Mouse (Mus musculus): ENCODE results near the gene Nt5c3b.

Nt5c3b gene

DNA sequence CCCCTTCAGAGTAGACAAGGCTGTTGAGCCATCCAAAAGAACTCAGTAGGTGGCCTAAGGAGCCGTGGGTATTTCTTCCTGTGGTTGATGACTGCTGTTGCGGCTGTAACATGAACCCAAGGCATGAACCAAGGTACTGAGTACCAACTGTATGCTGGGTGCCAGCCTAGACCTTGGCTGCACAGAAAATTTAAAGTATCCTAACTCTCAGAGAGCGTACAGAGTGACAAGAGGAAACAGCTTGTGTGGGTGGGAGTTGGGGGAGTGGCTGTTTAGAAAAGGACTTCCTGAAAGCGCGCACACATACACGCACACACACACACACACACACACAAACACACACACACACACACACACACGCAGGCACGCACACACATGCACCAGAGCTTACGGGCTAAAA lies 42.3 kb downstream of the Nt5c3b start:
- DNase-seq, result peak; percentile 34

- DNase-seq, result peak; percentile 53
Measured at GRCm38 (mm10) chr11:100398517-100398916, 43.1 kb downstream of the Nt5c3b start.

GRCm38 (mm10) chr11:100397600-100398389 lies 43.8 kb downstream of the Nt5c3b start, which contains the start of gene Jup:
Gene Jup (minus strand): TSS chr11:100397763.
- DNase-seq, result peak; percentile 100

GRCm38 (mm10) chr11:100396886-100397599 lies 44.6 kb downstream of the Nt5c3b start:
- DNase-seq, result peak; percentile 86

- DNase-seq, result peak; percentile 86
Measured at GRCm38 (mm10) chr11:100395861-100396631, 45.6 kb downstream of the Nt5c3b start.

DNA sequence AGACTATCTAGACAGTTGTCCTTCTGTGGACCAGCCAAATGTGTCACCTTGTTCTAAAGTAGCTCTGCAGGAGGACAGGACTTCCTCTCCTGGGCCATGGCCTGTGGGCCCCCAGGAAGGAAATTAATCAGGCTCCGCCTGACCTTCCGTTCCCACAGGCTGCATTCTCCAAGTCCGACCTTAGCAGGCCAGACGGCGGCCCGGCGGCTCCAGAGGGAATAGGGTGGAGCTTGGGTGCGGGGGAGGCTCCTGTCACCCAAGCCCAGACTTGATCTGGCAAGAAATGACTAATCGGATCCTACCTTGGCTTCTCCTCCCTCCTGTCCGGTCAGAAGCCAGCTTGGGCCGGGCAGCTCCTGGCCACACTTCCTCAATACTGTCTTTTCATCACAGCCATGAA lies 46.4 kb downstream of the Nt5c3b start:
- DNase-seq, result peak; percentile 91

DNA sequence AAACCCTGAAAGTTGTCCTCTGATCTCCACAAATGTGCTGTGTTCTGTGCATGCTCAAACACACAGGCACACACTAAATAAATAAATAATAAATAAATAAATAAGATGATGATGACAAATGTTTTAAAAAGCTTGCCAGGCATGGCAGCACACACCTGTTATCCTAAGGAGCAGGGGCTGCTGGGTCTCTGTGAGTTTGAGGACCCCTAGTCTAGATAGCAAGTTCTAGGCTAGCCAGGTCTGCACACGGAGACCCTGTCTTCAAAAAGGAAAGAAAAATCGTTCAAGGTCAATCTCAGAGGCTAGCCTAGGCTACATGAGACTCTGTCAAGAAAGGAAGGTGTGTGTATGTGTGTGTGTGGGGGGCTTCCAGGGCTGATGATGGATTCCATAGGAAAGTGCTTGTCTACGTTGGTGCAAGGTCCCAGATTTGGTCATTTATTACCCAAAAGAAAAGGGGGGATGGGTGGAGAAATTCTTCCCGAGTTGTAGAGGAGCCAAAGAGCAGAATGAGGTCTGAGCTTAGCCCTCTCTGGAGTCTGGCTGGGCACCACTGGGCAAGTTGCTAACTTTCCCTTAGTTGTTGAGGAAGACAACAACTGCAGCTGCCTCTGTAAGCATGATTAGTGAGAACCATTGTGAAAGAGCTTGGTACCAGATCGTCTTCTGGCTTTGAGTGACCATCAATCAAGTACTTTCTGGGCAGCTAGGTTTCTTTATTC lies 47.1 kb downstream of the Nt5c3b start:
- peak; percentile 55 for DNase-seq

GRCm38 (mm10) chr11:100393733-100394132 lies 47.9 kb downstream of the Nt5c3b start:
- DNase-seq, result peak; percentile 77

DNA sequence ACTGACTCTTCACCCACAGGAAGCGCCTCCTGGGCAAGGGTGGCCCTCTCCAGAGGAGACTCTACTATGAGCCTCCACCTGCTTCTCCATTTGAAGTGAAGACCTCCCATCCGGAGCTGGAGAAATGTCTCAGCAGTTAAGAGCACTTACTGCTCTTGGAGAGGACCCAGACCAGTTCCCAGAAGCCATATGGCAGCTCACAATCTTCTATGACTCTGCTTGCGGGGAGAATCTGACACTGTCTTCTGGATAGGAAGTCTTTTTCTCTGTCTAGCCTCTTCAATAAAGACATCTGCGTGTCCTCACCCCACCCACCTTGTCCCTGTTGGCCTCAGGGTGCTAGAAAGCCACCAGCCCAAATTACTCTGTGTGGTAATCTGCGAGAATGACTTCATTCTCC lies 48.6 kb downstream of the Nt5c3b start:
- no peak for DNase-seq

DNA sequence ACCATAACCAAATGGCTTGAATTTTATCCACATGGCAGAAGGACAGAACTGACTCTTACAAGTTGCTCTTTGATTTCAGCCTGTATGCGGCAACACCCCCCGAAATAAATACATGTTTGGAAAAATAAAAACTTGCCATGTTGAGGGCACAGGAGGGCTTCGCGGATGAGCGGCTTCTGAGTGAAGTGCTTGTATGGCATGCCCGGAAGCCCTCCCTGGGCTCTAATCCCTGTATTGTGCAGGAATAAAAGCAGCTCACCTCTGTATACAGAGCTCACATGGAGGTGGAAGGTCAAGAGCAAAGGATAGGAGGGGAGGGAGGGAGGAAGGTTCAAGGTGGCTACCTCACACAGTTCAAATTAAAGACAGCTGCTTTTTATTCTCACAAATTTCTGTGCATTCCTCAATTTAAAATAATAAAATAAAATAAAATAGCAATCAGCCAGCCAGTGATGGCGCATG lies 49.7 kb downstream of the Nt5c3b start:
- no peak for DNase-seq

DNA sequence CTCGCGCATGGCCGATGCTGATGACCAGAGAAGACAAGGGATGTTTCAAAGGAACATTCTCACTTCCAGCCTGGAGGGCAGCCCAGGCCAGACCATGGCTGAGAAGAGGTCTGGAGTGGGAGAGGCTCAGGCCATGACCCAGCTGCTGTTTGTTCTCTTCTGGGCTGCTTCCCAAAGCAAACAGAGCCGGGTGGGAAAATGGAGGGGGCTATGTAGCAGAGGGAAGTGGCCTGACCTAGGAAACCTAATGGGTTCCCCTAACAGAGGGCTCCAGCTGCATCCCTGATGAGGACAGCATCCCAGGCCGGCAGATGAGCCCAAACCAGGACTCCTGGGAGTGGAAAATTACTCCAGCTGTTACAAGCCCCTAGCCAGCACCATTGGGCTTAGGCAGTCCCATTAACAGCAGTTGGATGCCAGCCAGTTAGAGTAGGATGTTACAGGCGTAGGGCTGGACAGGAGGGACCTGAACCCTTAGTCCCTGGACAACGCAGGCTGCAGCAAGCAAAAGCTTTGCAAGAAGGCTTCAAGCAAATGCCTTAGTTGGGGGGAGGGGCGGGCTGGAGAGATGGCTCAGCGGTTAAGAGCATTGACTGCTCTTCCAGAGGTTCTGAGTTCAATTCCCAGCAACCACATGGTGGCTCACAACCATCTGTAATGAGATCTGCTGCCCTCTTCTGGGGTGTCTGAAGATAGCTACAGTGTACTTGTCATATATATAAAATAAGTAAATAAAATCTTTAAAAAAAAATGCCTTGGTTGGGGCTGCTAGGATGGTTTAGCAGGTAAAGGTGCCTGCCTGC lies 50.3 kb downstream of the Nt5c3b start:
- peak; percentile 67 for DNase-seq

GRCm38 (mm10) chr11:100389931-100390445 lies 51.6 kb downstream of the Nt5c3b start:
- DNase-seq, result peak; percentile 93

DNA sequence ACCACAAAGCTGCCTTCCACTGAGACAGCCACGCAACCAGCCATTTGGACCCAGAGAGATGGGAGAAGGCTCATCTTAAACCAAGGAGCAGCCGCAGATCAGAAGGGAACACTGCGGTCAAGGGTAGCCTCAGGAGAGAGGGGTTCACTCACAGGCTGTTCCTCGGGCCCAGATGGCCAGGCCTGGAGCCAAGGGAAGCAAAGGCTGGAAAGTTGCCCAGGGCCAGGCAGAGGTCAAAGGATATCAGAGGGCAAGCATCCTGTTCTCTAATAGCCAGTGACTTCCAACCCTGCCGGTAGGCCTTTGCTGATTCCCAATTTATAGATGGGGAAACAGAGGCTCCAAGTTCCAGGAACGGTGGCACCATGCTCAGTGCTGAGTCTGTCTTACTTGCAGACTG lies 53.0 kb downstream of the Nt5c3b start:
- peak; percentile 74 for DNase-seq

GRCm38 (mm10) chr11:100387589-100388375 lies 53.8 kb downstream of the Nt5c3b start:
- no peak for DNase-seq

DNA sequence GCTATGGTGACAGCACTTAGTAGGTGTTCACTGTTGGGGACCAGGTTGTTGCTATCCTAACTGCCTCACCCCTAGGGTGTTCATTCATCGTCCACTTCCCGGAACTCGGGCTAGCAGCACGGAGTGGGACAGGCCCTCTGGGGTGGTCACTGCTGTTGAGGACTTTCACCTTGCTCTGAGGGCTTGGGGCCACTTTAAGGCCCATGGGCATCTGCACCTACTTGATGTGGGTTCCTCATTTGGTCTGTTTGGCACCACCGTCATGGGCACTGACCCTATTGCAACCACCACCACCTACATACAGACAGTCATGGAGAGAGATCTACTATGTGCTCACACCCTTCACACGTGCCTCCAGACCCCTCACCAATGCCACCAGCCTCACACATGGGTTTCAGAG lies 54.5 kb downstream of the Nt5c3b start:
- DNase-seq, result no peak

DNA sequence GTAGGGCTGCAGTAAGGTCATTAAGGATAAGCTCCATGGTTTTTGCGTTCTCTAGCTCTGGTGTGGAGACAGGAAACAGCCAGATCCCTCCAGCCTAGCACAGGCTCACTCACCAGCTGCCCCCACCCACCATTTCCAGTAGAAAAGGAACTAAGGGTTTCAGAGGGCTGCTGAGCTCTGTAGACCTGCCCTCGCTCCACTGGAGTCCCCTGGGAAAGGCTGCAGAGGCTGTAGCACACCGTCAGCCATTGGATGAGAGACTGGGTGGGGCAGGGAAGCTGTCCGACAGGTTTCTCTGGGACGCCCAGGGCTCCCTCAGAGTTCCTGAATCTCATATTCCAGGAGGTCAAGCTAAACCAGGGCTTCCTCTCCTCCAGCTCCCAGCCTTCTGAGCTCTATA lies 55.0 kb downstream of the Nt5c3b start:
- no peak for DNase-seq

DNA sequence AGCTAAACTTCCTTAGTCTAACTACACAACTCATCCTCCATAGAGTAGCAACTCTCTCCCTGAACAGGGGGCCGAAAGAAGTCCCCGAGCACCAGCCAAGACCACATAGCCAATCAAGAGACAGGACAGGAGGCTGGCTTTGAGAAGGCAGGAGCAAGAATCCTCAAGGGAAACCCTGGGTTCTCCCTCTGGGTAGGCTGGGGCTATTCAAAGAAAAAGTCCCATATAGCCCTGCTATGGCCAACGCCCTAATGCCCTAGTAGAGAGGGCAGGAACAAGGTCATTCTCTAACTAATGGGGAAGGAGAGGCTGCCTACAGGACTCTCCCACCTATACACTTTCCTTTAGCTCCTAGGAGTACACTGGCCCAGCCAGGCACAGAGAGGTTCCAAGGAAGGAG lies 56.6 kb downstream of the Nt5c3b start:
- DNase-seq, result no peak

DNA sequence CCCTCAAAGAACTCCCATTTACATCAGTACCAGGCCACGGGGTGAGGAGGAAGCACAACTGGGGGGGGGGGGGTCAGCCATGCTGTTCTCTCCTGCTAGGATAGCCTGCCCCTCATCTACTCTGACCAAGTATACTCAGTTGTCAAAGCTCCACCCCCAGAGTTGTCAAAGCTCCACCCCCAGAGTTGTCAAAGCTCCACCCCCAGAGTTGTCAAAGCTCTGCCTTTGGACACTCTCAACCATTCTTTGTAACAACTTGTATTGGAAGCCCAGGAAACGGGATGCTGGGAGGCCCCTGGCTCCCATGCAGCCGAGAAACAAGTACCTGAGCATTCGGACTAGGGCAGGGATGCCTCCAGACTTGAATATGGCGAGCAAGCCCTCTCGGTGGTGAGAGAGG lies 58.9 kb downstream of the Nt5c3b start:
- no peak for DNase-seq

DNA sequence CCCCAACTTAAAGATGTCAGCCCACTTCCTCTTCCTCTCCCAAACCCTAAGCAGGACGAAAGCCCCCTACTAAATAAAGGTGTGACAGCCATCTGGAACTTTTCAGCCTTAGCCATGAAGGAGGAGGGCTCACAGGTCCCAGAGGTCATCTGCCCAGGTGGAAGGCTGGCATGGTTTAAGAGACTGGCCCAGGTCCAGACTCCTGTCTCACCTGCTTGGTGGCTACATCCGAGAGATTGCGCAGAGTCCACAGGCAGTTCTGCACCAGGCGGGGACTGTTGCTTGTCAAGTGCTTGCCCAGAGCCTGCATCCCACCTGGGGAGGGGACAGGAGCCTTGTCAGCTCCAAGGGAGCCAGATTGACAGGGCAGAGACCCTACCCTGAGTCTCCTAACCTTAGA lies 62.3 kb downstream of the Nt5c3b start:
- DNase-seq, result no peak

DNA sequence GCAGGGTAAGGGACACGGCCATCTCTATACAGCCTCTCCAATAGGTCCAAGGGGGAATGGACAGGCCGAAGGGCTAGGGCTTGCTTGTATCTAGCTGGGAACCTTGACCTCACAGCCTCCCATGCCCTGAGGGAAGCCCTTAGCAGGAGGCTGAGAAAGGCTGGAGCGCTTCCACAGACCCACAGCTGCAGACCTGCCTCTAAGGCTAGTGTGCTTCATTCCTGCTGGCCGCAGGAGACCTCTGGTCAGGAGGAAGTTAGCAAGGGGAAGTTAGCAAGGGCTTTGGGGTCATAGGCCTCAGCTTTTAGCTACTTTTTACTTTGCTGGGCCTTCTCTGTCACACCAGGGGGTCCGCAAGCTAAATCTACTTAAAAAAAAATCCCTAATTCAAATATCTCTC lies 63.2 kb downstream of the Nt5c3b start:
- DNase-seq, result no peak

DNA sequence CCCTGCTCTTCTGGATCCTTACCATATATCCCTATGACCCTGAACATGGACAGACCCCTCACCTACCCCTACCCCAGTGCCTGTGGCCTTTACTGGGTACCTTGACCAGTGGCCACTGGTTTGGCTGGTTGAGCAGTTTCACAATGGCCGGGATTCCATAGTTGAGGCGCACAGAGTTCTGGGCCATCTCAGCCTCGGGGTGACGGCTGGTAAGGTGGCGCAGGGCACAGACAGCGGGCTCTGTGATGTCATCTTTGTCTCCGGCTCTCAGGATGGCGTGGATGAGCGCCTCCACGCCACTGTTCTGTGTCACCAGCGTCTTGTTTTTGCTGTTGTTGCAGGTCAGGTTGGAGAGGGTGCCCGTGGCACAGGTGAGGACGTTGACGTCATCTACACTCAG lies 63.6 kb downstream of the Nt5c3b start:
- no peak for DNase-seq

Data from cerebellum, adult 11-12 months (tissue).